Mouse (Mus musculus): ENCODE measurements around the gene Cdc20b. TPM values are rescaled to one million over a fixed set of nuclear protein-coding genes. Genes with fewer than 3 reads are reported as not detected.

The Cdc20b gene
- polyA plus RNA-seq, 1 experiment: not detected

DNA sequence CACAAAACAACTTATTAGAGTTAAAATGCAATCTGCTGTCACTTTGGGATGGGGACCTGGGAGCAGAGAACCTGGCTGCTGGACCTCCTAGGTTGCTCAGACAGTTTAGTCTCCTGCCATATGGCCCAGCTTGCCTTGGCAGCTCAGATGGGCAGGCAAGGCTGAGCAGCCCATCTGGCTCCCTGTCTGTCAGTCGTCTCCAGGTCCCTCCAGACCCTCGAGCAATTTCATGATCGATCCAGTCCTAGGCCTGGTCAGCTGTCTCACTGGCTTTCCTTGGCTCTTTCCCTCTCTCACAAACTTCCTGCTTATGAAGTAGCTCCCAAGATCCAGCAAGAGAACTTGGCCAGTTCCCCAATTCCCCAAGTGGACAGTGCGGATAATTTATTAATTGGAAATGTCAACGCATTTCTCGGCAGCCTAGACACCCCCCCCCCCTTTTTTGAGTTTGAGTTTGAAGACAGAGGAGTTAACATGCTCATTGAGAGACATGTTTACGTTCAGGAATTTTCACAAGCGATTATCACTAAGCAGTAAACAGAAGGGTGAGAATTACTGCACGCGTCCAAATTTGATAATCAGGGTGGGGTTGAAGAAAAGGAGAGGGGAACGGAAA lies 532 bp upstream of the Cdc20b start:
- Histone ChIP-seq H3K4me2 (ENCODE audit: low read depth) (peak overlapping the region; percentile 93), H3K79me2 (ENCODE audit: control insufficient read depth, insufficient read depth) (no peaks in the 10 kb centered on the region), H3K27me3 (ENCODE audit: control insufficient read depth, insufficient read depth, insufficient read length) (no peaks in the 10 kb centered on the region), H3K4me3 (peak overlapping the region; percentile 27), H3ac (ENCODE audit: control insufficient read depth, insufficient read length) (peak overlapping the region; percentile 38), H3K36me3 (ENCODE audit: control insufficient read depth, insufficient read depth) (no peaks in the 10 kb centered on the region)
- TF ChIP-seq POLR2A (IDR thresholded peaks at IDR 0.05; ENCODE audit: insufficient read length, low read depth) (no peak), MYOG (IDR thresholded peaks at IDR 0.05; ENCODE audit: control insufficient read depth in 1 of 3, insufficient read depth in 1 of 3, insufficient read length in 2 of 3, low read depth in 2 of 3) (no peak), E2F4 (IDR thresholded peaks at IDR 0.05; ENCODE audit: insufficient read depth) (no peak), REST (IDR thresholded peaks at IDR 0.05; ENCODE audit: insufficient read depth, insufficient read length) (no peak), USF1 (IDR thresholded peaks at IDR 0.05; ENCODE audit: low read depth) (no peak), SRF (IDR thresholded peaks at IDR 0.05; ENCODE audit: control insufficient read depth, insufficient read length, low read depth) (no peak), TCF12 (IDR thresholded peaks at IDR 0.05; ENCODE audit: insufficient read depth, poor library complexity, severe bottlenecking) (no peak), POLR2AphosphoS2 (IDR thresholded peaks at IDR 0.05; ENCODE audit: insufficient read length, low read depth) (no peak), MAX (IDR thresholded peaks at IDR 0.05; ENCODE audit: low read depth) (no peak), MYOD1 (IDR thresholded peaks at IDR 0.05; ENCODE audit: control insufficient read depth in 1 of 3, insufficient read length in 2 of 3, low read depth in 2 of 3) (no peak), CEBPB (IDR thresholded peaks at IDR 0.05; ENCODE audit: insufficient read depth, poor library complexity, severe bottlenecking) (no peak), TCF3 (IDR thresholded peaks at IDR 0.05; ENCODE audit: insufficient read length, low read depth) (no peak)

DNA sequence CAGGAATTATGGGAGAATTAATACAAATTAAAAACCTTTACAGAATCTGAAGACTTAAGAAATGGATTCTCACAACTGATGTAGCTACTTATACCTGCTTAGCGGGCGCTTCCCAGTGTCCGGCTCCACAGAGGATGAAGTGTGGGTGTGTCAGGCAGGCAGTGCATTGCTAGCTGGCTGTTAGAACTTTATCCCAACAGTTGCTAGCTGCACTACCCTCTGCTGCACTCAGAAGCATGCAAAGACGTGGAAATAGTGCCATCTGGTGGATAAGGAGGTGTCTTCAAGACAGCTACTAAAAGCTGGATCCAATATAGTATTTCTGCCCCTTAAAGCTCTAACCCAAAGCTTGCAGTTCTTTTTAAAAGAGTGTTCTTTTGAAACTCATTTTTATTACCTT lies 941 bp downstream of the Cdc20b start:
- Histone ChIP-seq H3K4me2 (ENCODE audit: low read depth) (peak overlapping the region; percentile 93), H3ac (ENCODE audit: control insufficient read depth, insufficient read length) (no peak overlapping the region), H3K79me2 (ENCODE audit: control insufficient read depth, insufficient read depth) (no peaks in the 10 kb centered on the region), H3K36me3 (ENCODE audit: control insufficient read depth, insufficient read depth) (no peaks in the 10 kb centered on the region), H3K4me3 (peak overlapping the region; percentile 27), H3K27me3 (ENCODE audit: control insufficient read depth, insufficient read depth, insufficient read length) (no peaks in the 10 kb centered on the region)
- TF ChIP-seq POLR2A (IDR thresholded peaks at IDR 0.05; ENCODE audit: insufficient read length, low read depth): no peak
- TF ChIP-seq MYOG (IDR thresholded peaks at IDR 0.05; ENCODE audit: control insufficient read depth in 1 of 3, insufficient read depth in 1 of 3, insufficient read length in 2 of 3, low read depth in 2 of 3): peak in 1 of 3 experiments; percentile 34

DNA sequence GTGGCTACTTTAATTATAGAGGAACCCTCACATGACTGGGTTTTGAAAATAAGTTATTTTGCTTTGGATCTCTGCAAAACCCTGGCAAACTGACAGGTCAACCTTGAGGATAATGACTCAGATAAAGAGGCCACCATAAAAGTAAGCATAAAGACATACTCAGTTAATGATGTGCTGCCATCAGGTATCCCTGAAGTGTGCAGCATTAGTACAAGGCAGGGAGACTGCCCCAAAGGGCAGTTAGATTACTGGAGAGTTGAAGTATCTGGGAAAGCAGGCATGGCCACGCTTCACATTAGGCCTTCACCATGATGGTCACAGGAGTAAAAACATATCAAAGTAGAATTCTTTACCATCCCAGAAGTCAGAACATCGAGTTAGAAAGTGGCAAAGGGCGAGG lies 10.0 kb downstream of the Cdc20b start:
- TF ChIP-seq TCF12 (IDR thresholded peaks at IDR 0.05; ENCODE audit: insufficient read depth, poor library complexity, severe bottlenecking): no peak
- no peak for TF ChIP-seq REST (IDR thresholded peaks at IDR 0.05; ENCODE audit: insufficient read depth, insufficient read length)
- no peak for TF ChIP-seq MAX (IDR thresholded peaks at IDR 0.05; ENCODE audit: low read depth)
- no peak for TF ChIP-seq CEBPB (IDR thresholded peaks at IDR 0.05; ENCODE audit: insufficient read depth, poor library complexity, severe bottlenecking)
- no peak for TF ChIP-seq POLR2AphosphoS2 (IDR thresholded peaks at IDR 0.05; ENCODE audit: insufficient read length, low read depth)
- TF ChIP-seq TCF3 (IDR thresholded peaks at IDR 0.05; ENCODE audit: insufficient read length, low read depth): no peak
- TF ChIP-seq E2F4 (IDR thresholded peaks at IDR 0.05; ENCODE audit: insufficient read depth): no peak
- no peak for TF ChIP-seq SRF (IDR thresholded peaks at IDR 0.05; ENCODE audit: control insufficient read depth, insufficient read length, low read depth)
- no peak for TF ChIP-seq USF1 (IDR thresholded peaks at IDR 0.05; ENCODE audit: low read depth)
- TF ChIP-seq POLR2A (IDR thresholded peaks at IDR 0.05; ENCODE audit: insufficient read length, low read depth): no peak
- TF ChIP-seq MYOD1 (IDR thresholded peaks at IDR 0.05; ENCODE audit: control insufficient read depth in 1 of 3, insufficient read length in 2 of 3, low read depth in 2 of 3): no peak
- no peak for TF ChIP-seq MYOG (IDR thresholded peaks at IDR 0.05; ENCODE audit: control insufficient read depth in 1 of 3, insufficient read depth in 1 of 3, insufficient read length in 2 of 3, low read depth in 2 of 3)
- Histone ChIP-seq H3K27me3 (ENCODE audit: control insufficient read depth, insufficient read depth, insufficient read length) (no peaks in the 10 kb centered on the region), H3K4me2 (ENCODE audit: low read depth) (peak overlapping the region; percentile 91), H3K36me3 (ENCODE audit: control insufficient read depth, insufficient read depth) (no peaks in the 10 kb centered on the region), H3K4me3 (peak overlapping the region; percentile 51), H3ac (ENCODE audit: control insufficient read depth, insufficient read length) (no peak overlapping the region), H3K79me2 (ENCODE audit: control insufficient read depth, insufficient read depth) (peaks cover 29% of the 10 kb centered on the region)

GRCm38 (mm10) chr13:113045458-113046110 lies 10.7 kb downstream of the Cdc20b start:
- peaks cover 29% of the 10 kb centered on the region for H3K79me2 ChIP-seq (ENCODE audit: control insufficient read depth, insufficient read depth)
- no peaks in the 10 kb centered on the region for H3K27me3 ChIP-seq (ENCODE audit: control insufficient read depth, insufficient read depth, insufficient read length)
- no peak overlapping the region for H3ac ChIP-seq (ENCODE audit: control insufficient read depth, insufficient read length)
- no peak for TF ChIP-seq TCF12 (IDR thresholded peaks at IDR 0.05; ENCODE audit: insufficient read depth, poor library complexity, severe bottlenecking)
- TF ChIP-seq POLR2AphosphoS2 (IDR thresholded peaks at IDR 0.05; ENCODE audit: insufficient read length, low read depth): no peak
- TF ChIP-seq MYOD1 (IDR thresholded peaks at IDR 0.05; ENCODE audit: control insufficient read depth in 1 of 3, insufficient read length in 2 of 3, low read depth in 2 of 3): no peak
- TF ChIP-seq SRF (IDR thresholded peaks at IDR 0.05; ENCODE audit: control insufficient read depth, insufficient read length, low read depth): no peak
- no peak for TF ChIP-seq POLR2A (IDR thresholded peaks at IDR 0.05; ENCODE audit: insufficient read length, low read depth)
- TF ChIP-seq CEBPB (IDR thresholded peaks at IDR 0.05; ENCODE audit: insufficient read depth, poor library complexity, severe bottlenecking): no peak
- no peak for TF ChIP-seq MAX (IDR thresholded peaks at IDR 0.05; ENCODE audit: low read depth)
- TF ChIP-seq USF1 (IDR thresholded peaks at IDR 0.05; ENCODE audit: low read depth): no peak
- H3K4me3 ChIP-seq: peak overlapping the region; percentile 51
- peak overlapping the region; percentile 91 for H3K4me2 ChIP-seq (ENCODE audit: low read depth)
- H3K36me3 ChIP-seq (ENCODE audit: control insufficient read depth, insufficient read depth): no peaks in the 10 kb centered on the region

Data from myocyte (in vitro differentiated cells).